Mouse (Mus musculus): Measurements from ENCODE around the gene Olfr1370. TPM values are rescaled to one million over a fixed set of nuclear protein-coding genes. Genes with fewer than 3 reads are reported as not detected.
"Not testable (repeated sequence)": the region's sequence is repeated elsewhere in the genome, so short reads cannot be mapped to it uniquely, and the experiment has no call there.

Olfr1370 gene
- polyA plus RNA-seq (2012; rRNA removed) = not detected in 2 replicates

- no peak for DNase-seq (ENCODE audit: extremely low spot score in 1 of 2, low spot score in 1 of 2)
Measured at GRCm38 (mm10) chr13:21074847-21075246, at the start of gene Olfr1370. TSS of gene Olfr1370 (minus strand) at chr13:21074947.

GRCm38 (mm10) chr13:21114121-21114520 lies 39.4 kb upstream of the Olfr1370 start:
- no peak for DNase-seq (ENCODE audit: extremely low spot score in 1 of 2, low spot score in 1 of 2)

GRCm38 (mm10) chr13:21111183-21111582 lies 36.4 kb upstream of the Olfr1370 start, which contains the start of gene Olfr1369-ps1:
TSS of gene Olfr1369-ps1 (plus strand) at chr13:21111483.
- not testable (repeated sequence) for DNase-seq (ENCODE audit: extremely low spot score in 1 of 2, low spot score in 1 of 2)

GRCm38 (mm10) chr13:21110441-21110840 lies 35.7 kb upstream of the Olfr1370 start:
- no peak for DNase-seq (ENCODE audit: extremely low spot score in 1 of 2, low spot score in 1 of 2)

- DNase-seq (ENCODE audit: extremely low spot score in 1 of 2, low spot score in 1 of 2) = no peak
Measured at GRCm38 (mm10) chr13:21109759-21110158, 35.0 kb upstream of the Olfr1370 start.

- no peak for DNase-seq (ENCODE audit: extremely low spot score in 1 of 2, low spot score in 1 of 2)
Measured at GRCm38 (mm10) chr13:21082686-21083085, 7.9 kb upstream of the Olfr1370 start.

GRCm38 (mm10) chr13:21066021-21066420 lies 8.7 kb downstream of the Olfr1370 start:
- no peak for DNase-seq (ENCODE audit: extremely low spot score in 1 of 2, low spot score in 1 of 2)

- DNase-seq (ENCODE audit: extremely low spot score in 1 of 2, low spot score in 1 of 2) = peak in 1 of 2 experiments; percentile 53
Measured at GRCm38 (mm10) chr13:21050118-21050517, 24.6 kb downstream of the Olfr1370 start.

- no peak for DNase-seq (ENCODE audit: extremely low spot score in 1 of 2, low spot score in 1 of 2)
Measured at GRCm38 (mm10) chr13:21040589-21041199, 34.1 kb downstream of the Olfr1370 start.

- DNase-seq (ENCODE audit: extremely low spot score in 1 of 2, low spot score in 1 of 2) = no peak
Measured at GRCm38 (mm10) chr13:21035981-21036380, 38.8 kb downstream of the Olfr1370 start.

- DNase-seq (ENCODE audit: extremely low spot score in 1 of 2, low spot score in 1 of 2) = peak in 1 of 2 experiments; percentile 43
Measured at GRCm38 (mm10) chr13:21035011-21035410, 39.7 kb downstream of the Olfr1370 start.

GRCm38 (mm10) chr13:21033176-21033575 lies 41.6 kb downstream of the Olfr1370 start:
- peak in 1 of 2 experiments; percentile 53 for DNase-seq (ENCODE audit: extremely low spot score in 1 of 2, low spot score in 1 of 2)

- DNase-seq (ENCODE audit: extremely low spot score in 1 of 2, low spot score in 1 of 2) = peak in 1 of 2 experiments; percentile 37
Measured at GRCm38 (mm10) chr13:21024831-21025230, 49.9 kb downstream of the Olfr1370 start.

Other genes starting within 250 kb of the Olfr1370 start
- not detected in 2 replicates for gene Olfr1369-ps1, start 36.5 kb upstream of the Olfr1370 start, polyA plus RNA-seq (2012; rRNA removed)
- gene Olfr263, start 54.7 kb upstream of the Olfr1370 start, polyA plus RNA-seq (2012; rRNA removed) = not detected in 2 replicates
- not detected in 2 replicates for gene Olfr1368, start 70.9 kb upstream of the Olfr1370 start, polyA plus RNA-seq (2012; rRNA removed)
- gene Trim27, start 104.5 kb upstream of the Olfr1370 start, polyA plus RNA-seq (2012; rRNA removed) = 31.5 and 32.7 TPM in 2 replicates
- 0.08 TPM in 1 of 2 replicates, not detected in the other for gene Gpx5, start 217.8 kb upstream of the Olfr1370 start, polyA plus RNA-seq (2012; rRNA removed)
- gene Gpx6, start 237.2 kb upstream of the Olfr1370 start, polyA plus RNA-seq (2012; rRNA removed) = 0.50 and 1.3 TPM in 2 replicates